Mouse (Mus musculus): ENCODE results near the gene Rps18. TPM values are rescaled to one million over a fixed set of nuclear protein-coding genes. Genes with fewer than 3 reads are reported as not detected.

Rps18 gene
- polyA plus RNA-seq, 1 experiment from 2014 or later = 1,395 TPM

Other genes with a start within 250 kb of the Rps18 start
- gene March2, start 237.3 kb downstream of the Rps18 start, polyA plus RNA-seq (2014; fragmentation: Nextera tagmentation; extraction: Ambion mirVana) = 30.0 and 32.7 TPM in 2 replicates
- gene Rab11b, start 195.5 kb downstream of the Rps18 start, polyA plus RNA-seq (2014; fragmentation: Nextera tagmentation; extraction: Ambion mirVana) = 255 and 273 TPM in 2 replicates
- 44.5 and 48.9 TPM in 2 replicates for gene Angptl4, start 174.2 kb downstream of the Rps18 start, polyA plus RNA-seq (2014; fragmentation: Nextera tagmentation; extraction: Ambion mirVana)
- gene Kank3, start 145.5 kb downstream of the Rps18 start, polyA plus RNA-seq (2014; fragmentation: Nextera tagmentation; extraction: Ambion mirVana) = 18.2 and 25.1 TPM in 2 replicates
- 824 and 897 TPM in 2 replicates for gene Rps28, start 131.4 kb downstream of the Rps18 start, polyA plus RNA-seq (2014; fragmentation: Nextera tagmentation; extraction: Ambion mirVana)
- gene Ndufa7, start 131.4 kb downstream of the Rps18 start, polyA plus RNA-seq (2014; fragmentation: Nextera tagmentation; extraction: Ambion mirVana) = 392 and 414 TPM in 2 replicates
- gene Cd320, start 112.9 kb downstream of the Rps18 start, polyA plus RNA-seq (2014; fragmentation: Nextera tagmentation; extraction: Ambion mirVana) = 76.2 and 80.9 TPM in 2 replicates
- not detected in 2 replicates for gene Gm7029, start 82.2 kb downstream of the Rps18 start, polyA plus RNA-seq (2014; fragmentation: Nextera tagmentation; extraction: Ambion mirVana)
- 9.4 and 13.4 TPM in 2 replicates for gene Kifc1, start 65.3 kb downstream of the Rps18 start, polyA plus RNA-seq (2014; fragmentation: Nextera tagmentation; extraction: Ambion mirVana)
- gene Platr17, start 50.9 kb downstream of the Rps18 start, polyA plus RNA-seq (2014; fragmentation: Nextera tagmentation; extraction: Ambion mirVana) = 0.36 TPM in 2 replicates
- gene Daxx, start 46.6 kb downstream of the Rps18 start, polyA plus RNA-seq (2014; fragmentation: Nextera tagmentation; extraction: Ambion mirVana) = 55.0 and 59.9 TPM in 2 replicates
- 11.3 and 12.8 TPM in 2 replicates for gene Tapbp, start 40.1 kb downstream of the Rps18 start, polyA plus RNA-seq (2014; fragmentation: Nextera tagmentation; extraction: Ambion mirVana)
- 7.3 and 8.4 TPM in 2 replicates for gene Zbtb22, start 40.1 kb downstream of the Rps18 start, polyA plus RNA-seq (2014; fragmentation: Nextera tagmentation; extraction: Ambion mirVana)
- gene Rgl2, start 26.5 kb downstream of the Rps18 start, polyA plus RNA-seq (2014; fragmentation: Nextera tagmentation; extraction: Ambion mirVana) = 26.0 and 26.3 TPM in 2 replicates
- gene Pfdn6, start 15.7 kb downstream of the Rps18 start, polyA plus RNA-seq (2014; fragmentation: Nextera tagmentation; extraction: Ambion mirVana) = 202 and 211 TPM in 2 replicates
- gene Wdr46, start 15.3 kb downstream of the Rps18 start, polyA plus RNA-seq (2014; fragmentation: Nextera tagmentation; extraction: Ambion mirVana) = 25.2 and 28.6 TPM in 2 replicates
- gene B3galt4, start 4.5 kb downstream of the Rps18 start, polyA plus RNA-seq (2014; fragmentation: Nextera tagmentation; extraction: Ambion mirVana) = 2.9 and 3.2 TPM in 2 replicates
- gene Vps52, start 189 bp downstream of the Rps18 start, polyA plus RNA-seq (2014; fragmentation: Nextera tagmentation; extraction: Ambion mirVana) = 26.9 and 27.7 TPM in 2 replicates
- gene H2-K1, start 44.3 kb upstream of the Rps18 start, polyA plus RNA-seq (2014; fragmentation: Nextera tagmentation; extraction: Ambion mirVana) = 7.5 and 7.6 TPM in 2 replicates
- gene Ring1, start 68.7 kb upstream of the Rps18 start, polyA plus RNA-seq (2014; fragmentation: Nextera tagmentation; extraction: Ambion mirVana) = 3.8 and 6.6 TPM in 2 replicates
- gene H2-Ke6, start 72.1 kb upstream of the Rps18 start, polyA plus RNA-seq (2014; fragmentation: Nextera tagmentation; extraction: Ambion mirVana) = 43.0 and 46.3 TPM in 2 replicates
- gene Slc39a7, start 75.7 kb upstream of the Rps18 start, polyA plus RNA-seq (2014; fragmentation: Nextera tagmentation; extraction: Ambion mirVana) = 72.1 and 78.3 TPM in 2 replicates
- 14.9 and 15.8 TPM in 2 replicates for gene Rxrb, start 75.8 kb upstream of the Rps18 start, polyA plus RNA-seq (2014; fragmentation: Nextera tagmentation; extraction: Ambion mirVana)
- 0.70 and 1.0 TPM in 2 replicates for gene Col11a2, start 83.4 kb upstream of the Rps18 start, polyA plus RNA-seq (2014; fragmentation: Nextera tagmentation; extraction: Ambion mirVana)
- gene H2-Oa, start 136.3 kb upstream of the Rps18 start, polyA plus RNA-seq (2014; fragmentation: Nextera tagmentation; extraction: Ambion mirVana) = 0.20 and 0.26 TPM in 2 replicates
- 9.4 and 9.7 TPM in 2 replicates for gene H2-DMa, start 163.5 kb upstream of the Rps18 start, polyA plus RNA-seq (2014; fragmentation: Nextera tagmentation; extraction: Ambion mirVana)
- 95.9 and 114 TPM in 2 replicates for gene Brd2, start 166.6 kb upstream of the Rps18 start, polyA plus RNA-seq (2014; fragmentation: Nextera tagmentation; extraction: Ambion mirVana)
- gene H2-DMb2, start 187.3 kb upstream of the Rps18 start, polyA plus RNA-seq (2014; fragmentation: Nextera tagmentation; extraction: Ambion mirVana) = not detected in 2 replicates
- gene H2-DMb1, start 197.1 kb upstream of the Rps18 start, polyA plus RNA-seq (2014; fragmentation: Nextera tagmentation; extraction: Ambion mirVana) = 1.3 and 1.4 TPM in 2 replicates
- 2.3 and 2.6 TPM in 2 replicates for gene Tap1, start 231.6 kb upstream of the Rps18 start, polyA plus RNA-seq (2014; fragmentation: Nextera tagmentation; extraction: Ambion mirVana)
- 0.67 and 1.1 TPM in 2 replicates for gene Psmb9, start 231.8 kb upstream of the Rps18 start, polyA plus RNA-seq (2014; fragmentation: Nextera tagmentation; extraction: Ambion mirVana)
- 1.7 and 2.1 TPM in 2 replicates for gene Psmb8, start 241.7 kb upstream of the Rps18 start, polyA plus RNA-seq (2014; fragmentation: Nextera tagmentation; extraction: Ambion mirVana)
- gene Tap2, start 247.5 kb upstream of the Rps18 start, polyA plus RNA-seq (2014; fragmentation: Nextera tagmentation; extraction: Ambion mirVana) = 0.77 and 1.2 TPM in 2 replicates

Measured in embryonic facial prominence, embryonic 11.5 days (tissue).